Mouse (Mus musculus) heart, adult 2 months (tissue): ENCODE measurements around the gene Rtel1. TPM values are rescaled to one million over a fixed set of nuclear protein-coding genes. Genes with fewer than 3 reads are reported as not detected.

Experiments used
- DNase-seq, 2 experiments: peaks; one replicate each; pipeline ENCODE4 v3.0.0; 2021
- H3K27ac ChIP-seq: fragments of 200-600 bp; 2 replicates; pipeline ENCODE4 v1.8.1; 2022
- H3K27me3 ChIP-seq: fragments of 200-500 bp; 2 replicates; pipeline ENCODE4 v1.6.1; 2012; ENCODE audit warnings: mild to moderate bottlenecking, low read length, inconsistent platforms, mixed read lengths; ENCODE audit not compliant: control insufficient read depth, insufficient read depth
- H3K36me3 ChIP-seq: fragments of 200-500 bp; 2 replicates; pipeline ENCODE4 v1.6.1; 2012; ENCODE audit warnings: low read length, inconsistent platforms; ENCODE audit not compliant: control insufficient read depth, insufficient read depth
- H3K4me1 ChIP-seq: fragments of 200-500 bp; 2 replicates; pipeline ENCODE4 v1.6.1; 2011; ENCODE audit warnings: low read length; ENCODE audit not compliant: control insufficient read depth, insufficient read depth
- H3K4me3 ChIP-seq: fragments of 200-600 bp; 2 replicates; pipeline ENCODE4 v1.8.1; 2022
- H3K79me2 ChIP-seq: fragments of 200-500 bp; replicated peaks from 2 replicates; pipeline ENCODE4 v1.6.1; 2012; ENCODE audit warnings: mild to moderate bottlenecking, inconsistent platforms, low read length, moderate library complexity, mixed read lengths; ENCODE audit not compliant: control insufficient read depth, insufficient read depth
- H3K9ac ChIP-seq: fragments of 200-500 bp; 2 replicates; pipeline ENCODE4 v1.6.1; 2012; ENCODE audit warnings: low read depth, mild to moderate bottlenecking, control low read depth, inconsistent platforms, low read length, mixed read lengths
- CTCF ChIP-seq: fragments of 200-600 bp; IDR thresholded peaks from 2 replicates; pipeline ENCODE4 v1.8.1; 2022; ENCODE audit warnings: antibody characterized with exemption, mild to moderate bottlenecking, moderate library complexity
- EP300 ChIP-seq: fragments of 200-500 bp; IDR thresholded peaks from 2 replicates; pipeline ENCODE4 v1.6.1; 2011; ENCODE audit warnings: low read depth, low read length, control low read depth; ENCODE audit not compliant: insufficient read depth
- POLR2A ChIP-seq: fragments of 200-500 bp; IDR thresholded peaks from 2 replicates; pipeline ENCODE4 v1.6.1; 2011; ENCODE audit warnings: mild to moderate bottlenecking, low read depth, low read length, control low read depth; ENCODE audit not compliant: insufficient read depth
- WGBS: fragments of 180-500 bp; shearing (Covaris S2); methylation state at CpG from one replicate; pipeline ENCODE4 v1.1.7; 2018; 5-methylcytosine and 5-hydroxymethylcytosine counted together
- intact Hi-C: fragments of 180-260 bp; cut with DNase I; formaldehyde crosslinking; loops from one replicate; pipeline ENCODE4 v1.15.1; 2025
- polyA plus RNA-seq: library from polyadenylated mRNA; depleted of rRNA; stranded (reverse); fragments of >200 nt; gene quantifications from 2 replicates; pipeline ENCODE4 v1.2.3, GENCODE M21; 2012; rRNA removed
- total RNA-seq, 2 experiments: library from RNA; stranded (reverse); gene quantifications; 2 replicates each; pipeline ENCODE4 v1.2.3; 2021

Gene Rtel1
- total and polyA plus RNA-seq, 3 experiments = 8.3 to 21.9 (median 10.6) TPM

- WGBS = 37% methylated on average over 4 of the region's 4 CpGs
- Histone ChIP-seq H3K4me1 (no peaks in the 10 kb centered on the region; the same call in 1 of the 2 replicates), H3K27me3 (no peaks in the 10 kb centered on the region), H3K9ac (no peak overlapping the region), H3K4me3 (no peak overlapping the region), H3K36me3 (no peaks in the 10 kb centered on the region), H3K79me2 (no peaks in the 10 kb centered on the region), H3K27ac (no peak overlapping the region)
- TF ChIP-seq CTCF (peak; percentile 92), EP300 (peak; percentile 92), POLR2A (no peak)
- DNase-seq = peak; percentile 80 to 85
- intact Hi-C loops = loop anchor here (1.0 to 2.0 kb wide), 4 partner anchors 18 to 202 kb away; no protein-coding TSS in a partner anchor
These were observed 73.2 kb downstream of the Rtel1 start for GRCm38 (mm10) chr2:181392600-181393213.

- Histone ChIP-seq H3K36me3 (no peaks in the 10 kb centered on the region), H3K4me1 (no peaks in the 10 kb centered on the region; the same call in 1 of the 2 replicates), H3K79me2 (no peaks in the 10 kb centered on the region), H3K4me3 (no peak overlapping the region), H3K9ac (no peak overlapping the region), H3K27ac (no peak overlapping the region), H3K27me3 (no peaks in the 10 kb centered on the region)
- intact Hi-C loops = no loop called here
- no peak for DNase-seq
- 89% methylated on average over 3 of the region's 3 CpGs for WGBS
- TF ChIP-seq CTCF (no peak), EP300 (no peak), POLR2A (no peak)
These were observed 74.5 kb downstream of the Rtel1 start for GRCm38 (mm10) chr2:181394086-181394485.

DNA sequence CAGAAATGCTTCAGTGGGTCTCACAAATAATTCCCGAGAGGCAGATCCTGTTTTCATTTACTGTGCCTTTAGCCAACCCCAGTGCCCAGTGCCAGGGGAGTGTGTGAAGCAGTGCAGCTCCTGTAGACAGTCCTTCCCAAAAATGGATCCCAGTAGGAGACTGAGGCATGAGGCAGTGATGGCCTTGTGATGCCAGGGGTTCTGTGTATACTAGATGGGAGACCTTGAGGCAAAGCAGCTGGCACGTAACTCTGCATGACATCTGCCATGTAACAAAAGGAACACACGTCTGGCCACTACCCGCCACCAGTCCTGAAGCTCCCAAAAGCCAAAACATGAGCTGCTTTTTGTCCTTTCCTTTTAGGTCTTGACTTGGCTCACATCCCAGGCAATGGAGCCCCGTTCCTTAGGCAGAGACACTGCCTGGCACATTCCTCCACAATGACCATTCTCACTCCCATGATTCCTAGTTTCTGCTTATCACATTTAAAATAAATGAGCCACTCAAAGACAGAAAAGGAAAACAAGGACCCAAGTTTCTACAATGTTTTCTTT is 77.7 kb downstream of the Rtel1 start:
- H3K9ac ChIP-seq = no peak overlapping the region
- WGBS = 39% methylated on average over 5 of the region's 5 CpGs

GRCm38 (mm10) chr2:181401497-181401896 is 82.0 kb downstream of the Rtel1 start:
- no peaks in the 10 kb centered on the region; the same call in 1 of the 2 replicates for H3K4me1 ChIP-seq
- no peaks in the 10 kb centered on the region; the same call in none of the 2 replicates for H3K79me2 ChIP-seq
- DNase-seq = no peak
- H3K4me3 ChIP-seq = no peak overlapping the region
- H3K27me3 ChIP-seq = no peaks in the 10 kb centered on the region
- H3K9ac ChIP-seq = no peak overlapping the region
- no peaks in the 10 kb centered on the region for H3K36me3 ChIP-seq
- H3K27ac ChIP-seq = no peak overlapping the region
- intact Hi-C loops = no loop called here
- TF ChIP-seq CTCF (no peak), POLR2A (no peak), EP300 (no peak)
- 15% methylated on average over 1 of the region's 1 CpGs for WGBS

More for the DNA sequence above, 77.7 kb downstream of the Rtel1 start:
- Histone ChIP-seq H3K79me2 (no peaks in the 10 kb centered on the region), H3K27ac (no peak overlapping the region), H3K36me3 (no peaks in the 10 kb centered on the region), H3K4me3 (no peak overlapping the region), H3K4me1 (no peaks in the 10 kb centered on the region; the same call in 1 of the 2 replicates), H3K27me3 (no peaks in the 10 kb centered on the region)
- no peak for TF ChIP-seq CTCF
- no peak for TF ChIP-seq EP300
- TF ChIP-seq POLR2A = no peak
- intact Hi-C loops = no loop called here
- DNase-seq = no peak

DNA sequence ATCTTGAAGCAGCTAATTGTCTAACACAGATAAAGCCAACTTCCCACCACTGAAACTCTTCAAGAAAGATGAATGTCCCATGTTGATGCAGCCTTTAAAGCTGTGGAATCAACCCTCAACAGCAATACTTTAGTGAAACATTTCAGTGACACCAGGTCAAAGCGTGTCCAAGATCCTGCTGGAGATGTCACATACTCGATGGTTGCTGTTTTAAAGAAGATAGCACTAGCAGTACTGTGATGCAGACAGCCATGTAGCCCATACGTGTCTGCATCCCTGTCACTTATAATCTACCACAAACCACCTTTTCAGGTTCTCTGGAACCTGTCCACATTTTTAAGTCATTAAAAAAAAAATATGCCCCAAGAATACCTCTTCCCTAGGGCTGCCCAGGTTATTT is 84.2 kb downstream of the Rtel1 start:
- Histone ChIP-seq H3K27ac (no peak overlapping the region), H3K79me2 (peaks cover 2% of the 10 kb centered on the region), H3K27me3 (no peaks in the 10 kb centered on the region), H3K9ac (no peak overlapping the region), H3K4me1 (no peaks in the 10 kb centered on the region), H3K4me3 (no peak overlapping the region), H3K36me3 (no peaks in the 10 kb centered on the region)
- 86% methylated on average over 3 of the region's 3 CpGs for WGBS
- intact Hi-C loops = no loop called here
- DNase-seq = no peak
- no peak for TF ChIP-seq EP300
- no peak for TF ChIP-seq CTCF
- TF ChIP-seq POLR2A = no peak

Other genes starting within 250 kb of the Rtel1 start
- gene Kcnq2, start 184.4 kb upstream of the Rtel1 start, total RNA-seq = under 1 TPM in 1 of 2 experiments, not detected in 1; 0.05 TPM
- 0.23 TPM in 2 replicates for gene Kcnq2, start 184.4 kb upstream of the Rtel1 start, polyA plus RNA-seq
- gene Eef1a2, start 162.7 kb upstream of the Rtel1 start, total RNA-seq = 1,000 to 10,000 TPM; 1,434 to 1,646 TPM
- gene Eef1a2, start 162.7 kb upstream of the Rtel1 start, polyA plus RNA-seq = 1,031 and 1,150 TPM in 2 replicates
- gene Ppdpf, start 132.5 kb upstream of the Rtel1 start, total RNA-seq = 10 to 100 TPM; 47.5 to 57.7 TPM
- 81.2 and 82.4 TPM in 2 replicates for gene Ppdpf, start 132.5 kb upstream of the Rtel1 start, polyA plus RNA-seq
- gene Ptk6, start 117.0 kb upstream of the Rtel1 start, total RNA-seq = under 1 TPM in 1 of 2 experiments, not detected in 1; 0.07 TPM
- 0.03 TPM in 1 of 2 replicates, not detected in the other for gene Ptk6, start 117.0 kb upstream of the Rtel1 start, polyA plus RNA-seq
- gene Srms, start 106.6 kb upstream of the Rtel1 start, total RNA-seq = under 1 TPM; 0.44 to 0.59 TPM
- gene Srms, start 106.6 kb upstream of the Rtel1 start, polyA plus RNA-seq = 0.59 and 1.3 TPM in 2 replicates
- not detected for gene Fndc11, start 99.7 kb upstream of the Rtel1 start, total RNA-seq
- 0.29 and 0.43 TPM in 2 replicates for gene Fndc11, start 99.7 kb upstream of the Rtel1 start, polyA plus RNA-seq
- 10 to 100 TPM in 1 of 2 experiments, 1 to 10 TPM in 1; 9.2 to 11.2 TPM for gene Helz2, start 77.7 kb upstream of the Rtel1 start, total RNA-seq
- 14.1 and 19.4 TPM in 2 replicates for gene Helz2, start 77.7 kb upstream of the Rtel1 start, polyA plus RNA-seq
- 10 to 100 TPM in 1 of 2 experiments, 1 to 10 TPM in 1; 8.5 to 10.2 TPM for gene Gmeb2, start 31.7 kb upstream of the Rtel1 start, total RNA-seq
- 9.4 and 12.7 TPM in 2 replicates for gene Gmeb2, start 31.7 kb upstream of the Rtel1 start, polyA plus RNA-seq
- gene Stmn3, start 5.2 kb upstream of the Rtel1 start, total RNA-seq = under 1 TPM; 0.29 to 0.32 TPM
- 0.37 and 1.6 TPM in 2 replicates for gene Stmn3, start 5.2 kb upstream of the Rtel1 start, polyA plus RNA-seq
- gene Zgpat, start 45.2 kb downstream of the Rtel1 start, total RNA-seq = 10 to 100 TPM; 18.7 to 18.9 TPM
- gene Zgpat, start 45.2 kb downstream of the Rtel1 start, polyA plus RNA-seq = 21.0 and 31.5 TPM in 2 replicates
- 10 to 100 TPM; 50.7 to 52.3 TPM for gene Arfrp1, start 45.7 kb downstream of the Rtel1 start, total RNA-seq
- 42.3 and 69.5 TPM in 2 replicates for gene Arfrp1, start 45.7 kb downstream of the Rtel1 start, polyA plus RNA-seq
- gene Lime1, start 60.3 kb downstream of the Rtel1 start, total RNA-seq = 1 to 10 TPM; 5.0 to 5.2 TPM
- gene Lime1, start 60.3 kb downstream of the Rtel1 start, polyA plus RNA-seq = 21.7 and 21.8 TPM in 2 replicates
- gene Zbtb46, start 139.7 kb downstream of the Rtel1 start, total RNA-seq = 10 to 100 TPM; 10.7 to 13.2 TPM
- 8.3 and 14.9 TPM in 2 replicates for gene Zbtb46, start 139.7 kb downstream of the Rtel1 start, polyA plus RNA-seq
- gene Abhd16b, start 173.5 kb downstream of the Rtel1 start, total RNA-seq = not detected
- not detected in 2 replicates for gene Abhd16b, start 173.5 kb downstream of the Rtel1 start, polyA plus RNA-seq
- gene Tpd52l2, start 177.4 kb downstream of the Rtel1 start, total RNA-seq = 10 to 100 TPM; 56.8 to 58.7 TPM
- gene Tpd52l2, start 177.4 kb downstream of the Rtel1 start, polyA plus RNA-seq = 61.1 and 93.6 TPM in 2 replicates
- gene Dnajc5, start 200.7 kb downstream of the Rtel1 start, total RNA-seq = 10 to 100 TPM; 62.3 to 71.5 TPM
- 43.4 and 68.9 TPM in 2 replicates for gene Dnajc5, start 200.7 kb downstream of the Rtel1 start, polyA plus RNA-seq